Mouse (Mus musculus) erythroblast, adult 5-6 weeks (primary cell): ENCODE measurements around the gene Rbm46. TPM values are rescaled to one million over a fixed set of nuclear protein-coding genes. Genes with fewer than 3 reads are reported as not detected.

Experiments
- ATAC-seq: replicated peaks from 2 replicates; pipeline ENCODE4 v1.8.0; 2016; ENCODE audit warnings: moderate number of reproducible peaks, mild to moderate bottlenecking, moderate TSS enrichment, inconsistent platforms; ENCODE audit not compliant: poor library complexity, low FRiP score, severe bottlenecking
- total RNA-seq, 2 experiments: library from RNA; stranded (forward) in 1 of 2; stranded (reverse) in 1 of 2; fragments of 150-400 nt in 1 of 2; fragments of 200-764, 138-1000 nt in 1 of 2; gene quantifications; 2 replicates each; pipeline versions ENCODE4 v1.2.3 to v1.2.4; 2015 to 2017; ENCODE audit warnings: low replicate concordance in 2 of 2

The Rbm46 gene
- total RNA-seq (2015; ENCODE audit: low replicate concordance), result not detected in 2 replicates
- total RNA-seq (2017; ENCODE audit: low replicate concordance), result not detected in 2 replicates

- ATAC-seq, result no peak
Observed at GRCm38 (mm10) chr3:82876372-82876739, at the start of gene Rbm46. TSS of gene Rbm46 (minus strand) at chr3:82876483.

- ATAC-seq, result no peak
Observed at GRCm38 (mm10) chr3:82915632-82916031, 39.3 kb upstream of the Rbm46 start.

- ATAC-seq, result no peak
Observed at GRCm38 (mm10) chr3:82908671-82909070, 32.4 kb upstream of the Rbm46 start.

GRCm38 (mm10) chr3:82904211-82904908 lies 28.1 kb upstream of the Rbm46 start:
- ATAC-seq, result no peak

GRCm38 (mm10) chr3:82903613-82904205 lies 27.4 kb upstream of the Rbm46 start, which contains the start of gene Lrat:
TSS of gene Lrat (minus strand) at chr3:82903973.
- ATAC-seq, result no peak

- no peak for ATAC-seq
Observed at GRCm38 (mm10) chr3:82902757-82903612, 26.7 kb upstream of the Rbm46 start.

- ATAC-seq, result no peak
Observed at GRCm38 (mm10) chr3:82888842-82889241, 12.6 kb upstream of the Rbm46 start.

- ATAC-seq, result no peak
Observed at GRCm38 (mm10) chr3:82877258-82877657, 975 bp upstream of the Rbm46 start.

GRCm38 (mm10) chr3:82875671-82876371 lies 462 bp downstream of the Rbm46 start:
- no peak for ATAC-seq

GRCm38 (mm10) chr3:82857414-82858077 lies 18.7 kb downstream of the Rbm46 start:
- ATAC-seq, result no peak

GRCm38 (mm10) chr3:82825165-82825564 lies 51.1 kb downstream of the Rbm46 start:
- ATAC-seq, result no peak

- ATAC-seq, result no peak
Observed at GRCm38 (mm10) chr3:82811851-82812250, 64.4 kb downstream of the Rbm46 start.

- ATAC-seq, result no peak
Observed at GRCm38 (mm10) chr3:82810334-82811120, 65.8 kb downstream of the Rbm46 start.

GRCm38 (mm10) chr3:82809769-82810168 lies 66.5 kb downstream of the Rbm46 start:
- no peak for ATAC-seq

- no peak for ATAC-seq
Observed at GRCm38 (mm10) chr3:82808323-82808911, 67.9 kb downstream of the Rbm46 start.

- ATAC-seq, result no peak
Observed at GRCm38 (mm10) chr3:82805291-82805690, 71.0 kb downstream of the Rbm46 start.

GRCm38 (mm10) chr3:82800470-82800843 lies 75.8 kb downstream of the Rbm46 start:
- no peak for ATAC-seq

- ATAC-seq, result no peak
Observed at GRCm38 (mm10) chr3:82799735-82800469, 76.4 kb downstream of the Rbm46 start.
